Mouse (Mus musculus) olfactory bulb, adult 2 months (tissue): ENCODE results near the gene BC107364.

Experiments used
- CTCF ChIP-seq: fragments of 200-500 bp; IDR thresholded peaks from 2 replicates; pipeline ENCODE4 v1.5.1; 2012; ENCODE audit warnings: low read depth, mild to moderate bottlenecking, low read length, moderate library complexity; ENCODE audit not compliant: insufficient read depth
- POLR2A ChIP-seq: fragments of 200-500 bp; IDR thresholded peaks from 2 replicates; pipeline ENCODE4 v1.6.1; 2012; ENCODE audit warnings: mild to moderate bottlenecking, low read depth, low read length, moderate library complexity; ENCODE audit not compliant: insufficient read depth

GRCm38 (mm10) chr3:96440578-96440977, 11.5 kb downstream of the BC107364 start:
- TF ChIP-seq CTCF (peak; percentile 65; the same call in 1 of the 2 replicates), POLR2A (no peak)
